Mouse (Mus musculus): ENCODE results near the gene Sec22b. TPM values are rescaled to one million over a fixed set of nuclear protein-coding genes. Genes with fewer than 3 reads are reported as not detected.

The Sec22b gene
- polyA plus RNA-seq, 1 experiment from 2014 or later, result 158 TPM

DNA sequence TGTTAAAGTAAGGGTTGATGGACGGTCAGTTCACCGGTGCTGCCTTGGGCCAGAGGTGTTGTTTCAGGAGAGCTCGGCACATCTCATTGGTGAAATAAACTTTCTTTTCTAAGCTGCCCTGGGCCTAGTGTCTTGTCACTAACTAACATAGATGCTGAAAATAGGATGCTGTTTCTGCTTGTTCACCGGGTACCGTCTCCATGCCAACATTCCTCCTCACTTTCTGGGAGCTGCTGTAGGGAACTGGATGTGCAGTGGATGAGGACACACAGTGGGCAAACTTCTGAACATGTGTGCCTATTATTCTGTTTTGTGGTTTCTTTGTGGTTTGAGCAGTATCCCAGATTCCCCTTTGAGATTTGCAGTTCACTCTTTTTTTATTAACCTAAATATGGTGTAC lies 19.4 kb upstream of the Sec22b start:
- Histone ChIP-seq H3K4me2 (no peak overlapping the region), H3K9me3 (ENCODE audit: low read depth, low read length) (no peaks in the 10 kb centered on the region), H3K27ac (ENCODE audit: low read depth) (no peak overlapping the region), H3K9ac (no peak overlapping the region), H3K36me3 (ENCODE audit: insufficient read depth) (no peaks in the 10 kb centered on the region), H3K27me3 (ENCODE audit: insufficient read depth, low read length) (no peaks in the 10 kb centered on the region), H3K4me3 (ENCODE audit: low read depth, low read length) (no peak overlapping the region), H3K4me1 (ENCODE audit: insufficient read depth) (no peaks in the 10 kb centered on the region)
- 90% methylated on average over 5 of the region's 5 CpGs for WGBS
- no peak for TF ChIP-seq CTCF (IDR thresholded peaks at IDR 0.05; ENCODE audit: low read depth)
- DNase-seq, result no peak
- ATAC-seq (ENCODE audit: insufficient read depth), result no peak

DNA sequence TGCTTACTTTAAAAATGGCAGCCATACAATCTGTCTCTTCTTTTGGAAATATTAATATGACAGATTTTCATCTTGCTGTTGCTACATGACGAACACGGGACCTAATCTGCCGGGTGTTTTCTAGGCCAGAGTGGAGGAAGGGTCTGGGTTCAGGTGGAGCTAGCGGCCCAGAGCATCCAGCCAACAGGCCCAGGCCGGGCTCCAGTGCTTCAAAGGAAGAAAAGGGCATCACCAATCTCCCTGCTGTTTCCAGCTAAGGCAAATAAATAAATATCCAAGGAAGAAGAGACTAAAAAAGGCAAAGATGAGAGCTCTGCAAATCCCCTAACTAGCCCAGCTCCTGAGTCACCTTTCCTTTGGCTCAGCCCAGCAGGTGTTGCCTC lies 13.2 kb upstream of the Sec22b start:
- no peaks in the 10 kb centered on the region for H3K4me1 ChIP-seq (ENCODE audit: insufficient read depth)
- peaks cover 35% of the 10 kb centered on the region for H3K27me3 ChIP-seq (ENCODE audit: insufficient read depth, low read length)
- no peak overlapping the region for H3K27ac ChIP-seq (ENCODE audit: low read depth)
- H3K9me3 ChIP-seq (ENCODE audit: low read depth, low read length), result no peaks in the 10 kb centered on the region
- TF ChIP-seq CTCF (IDR thresholded peaks at IDR 0.05; ENCODE audit: low read depth), result no peak
- no peak overlapping the region for H3K4me3 ChIP-seq (ENCODE audit: low read depth, low read length)
- peak overlapping the region; percentile 69 for H3K4me2 ChIP-seq
- 68% methylated on average over 5 of the region's 5 CpGs for WGBS
- ATAC-seq (ENCODE audit: insufficient read depth) (no peak), DNase-seq (no peak)
- no peaks in the 10 kb centered on the region for H3K36me3 ChIP-seq (ENCODE audit: insufficient read depth)
- H3K9ac ChIP-seq, result no peak overlapping the region

GRCm38 (mm10) chr3:97888168-97888901 lies 12.7 kb upstream of the Sec22b start, which contains the start of gene Pde4dip:
Gene Pde4dip, minus strand, starts transcription at chr3:97888707.
- peaks cover 35% of the 10 kb centered on the region for H3K27me3 ChIP-seq (ENCODE audit: insufficient read depth, low read length)
- ATAC-seq (ENCODE audit: insufficient read depth) (0 out of 2 replicates have a peak, but pooled peaks have one; percentile 17), DNase-seq (peak; percentile 46)

DNA sequence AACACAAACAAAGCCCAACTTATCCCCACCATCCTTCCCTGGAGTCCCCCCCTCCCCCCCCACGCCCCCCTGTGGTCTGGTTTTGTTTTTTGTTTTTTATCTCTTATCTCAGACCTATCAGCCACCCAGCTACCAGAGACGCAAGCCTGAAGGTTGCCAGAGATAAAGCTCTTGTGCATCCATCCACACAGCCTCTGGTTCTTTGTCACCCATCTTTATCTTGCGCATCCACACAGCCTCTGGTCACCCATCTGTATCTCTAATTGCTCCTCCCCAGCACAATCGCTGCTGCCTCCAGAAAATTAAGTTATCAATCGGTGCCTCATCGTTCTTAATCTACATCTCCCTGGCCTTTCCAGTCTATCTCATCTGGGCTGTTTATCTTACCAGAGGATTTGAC lies 10.8 kb upstream of the Sec22b start:
- TF ChIP-seq CTCF (IDR thresholded peaks at IDR 0.05; ENCODE audit: low read depth), result no peak
- no peak for DNase-seq
- WGBS, result 30% methylated on average over 6 of the region's 6 CpGs
- Histone ChIP-seq H3K4me3 (ENCODE audit: low read depth, low read length) (no peak overlapping the region), H3K27me3 (ENCODE audit: insufficient read depth, low read length) (peaks cover 35% of the 10 kb centered on the region), H3K4me1 (ENCODE audit: insufficient read depth) (no peaks in the 10 kb centered on the region), H3K36me3 (ENCODE audit: insufficient read depth) (no peaks in the 10 kb centered on the region), H3K4me2 (no peak overlapping the region), H3K9ac (no peak overlapping the region), H3K9me3 (ENCODE audit: low read depth, low read length) (no peaks in the 10 kb centered on the region), H3K27ac (ENCODE audit: low read depth) (no peak overlapping the region)
- no peak for ATAC-seq (ENCODE audit: insufficient read depth)

More at GRCm38 (mm10) chr3:97888168-97888901, 12.7 kb upstream of the Sec22b start, which contains the start of gene Pde4dip:
- peak within 1 kb of the TSS; percentile 36 for H3K4me3 ChIP-seq (ENCODE audit: low read depth, low read length)
- H3K9me3 ChIP-seq (ENCODE audit: low read depth, low read length), result no peaks in the 10 kb centered on the region
- 1% methylated on average over 44 of the region's 44 CpGs for WGBS
- H3K4me1 ChIP-seq (ENCODE audit: insufficient read depth), result no peaks in the 10 kb centered on the region
- H3K27ac ChIP-seq (ENCODE audit: low read depth), result no peak within 1 kb of the TSS
- H3K9ac ChIP-seq, result peak within 1 kb of the TSS; percentile 23
- peak within 1 kb of the TSS; percentile 69 for H3K4me2 ChIP-seq
- H3K36me3 ChIP-seq (ENCODE audit: insufficient read depth), result no peaks in the 10 kb centered on the region
- no peak for TF ChIP-seq CTCF (IDR thresholded peaks at IDR 0.05; ENCODE audit: low read depth)

GRCm38 (mm10) chr3:97894695-97895094 lies 6.3 kb upstream of the Sec22b start:
- H3K36me3 ChIP-seq (ENCODE audit: insufficient read depth), result no peaks in the 10 kb centered on the region
- H3K9ac ChIP-seq, result no peak overlapping the region
- no peak overlapping the region for H3K27ac ChIP-seq (ENCODE audit: low read depth)
- no peaks in the 10 kb centered on the region for H3K4me1 ChIP-seq (ENCODE audit: insufficient read depth)
- ATAC-seq (ENCODE audit: insufficient read depth) (no peak), DNase-seq (peak; percentile 55)
- TF ChIP-seq CTCF (IDR thresholded peaks at IDR 0.05; ENCODE audit: low read depth), result peak; percentile 66
- H3K27me3 ChIP-seq (ENCODE audit: insufficient read depth, low read length), result peaks cover 13% of the 10 kb centered on the region
- H3K4me2 ChIP-seq, result no peak overlapping the region
- 42% methylated on average over 6 of the region's 6 CpGs for whole genome bisulfite sequencing
- no peaks in the 10 kb centered on the region for H3K9me3 ChIP-seq (ENCODE audit: low read depth, low read length)
- H3K4me3 ChIP-seq (ENCODE audit: low read depth, low read length), result no peak overlapping the region

- Histone ChIP-seq H3K9ac (no peak overlapping the region), H3K4me1 (ENCODE audit: insufficient read depth) (peaks cover 7% of the 10 kb centered on the region), H3K4me3 (ENCODE audit: low read depth, low read length) (no peak overlapping the region), H3K27ac (ENCODE audit: low read depth) (no peak overlapping the region), H3K36me3 (ENCODE audit: insufficient read depth) (no peaks in the 10 kb centered on the region), H3K27me3 (ENCODE audit: insufficient read depth, low read length) (no peaks in the 10 kb centered on the region), H3K9me3 (ENCODE audit: low read depth, low read length) (no peaks in the 10 kb centered on the region), H3K4me2 (no peak overlapping the region)
- WGBS, result 57% methylated on average over 3 of the region's 3 CpGs
- no peak for DNase-seq
- TF ChIP-seq CTCF (IDR thresholded peaks at IDR 0.05; ENCODE audit: low read depth), result no peak
- no peak for ATAC-seq (ENCODE audit: insufficient read depth)
These were observed 2.6 kb upstream of the Sec22b start for GRCm38 (mm10) chr3:97898381-97898780.

DNA sequence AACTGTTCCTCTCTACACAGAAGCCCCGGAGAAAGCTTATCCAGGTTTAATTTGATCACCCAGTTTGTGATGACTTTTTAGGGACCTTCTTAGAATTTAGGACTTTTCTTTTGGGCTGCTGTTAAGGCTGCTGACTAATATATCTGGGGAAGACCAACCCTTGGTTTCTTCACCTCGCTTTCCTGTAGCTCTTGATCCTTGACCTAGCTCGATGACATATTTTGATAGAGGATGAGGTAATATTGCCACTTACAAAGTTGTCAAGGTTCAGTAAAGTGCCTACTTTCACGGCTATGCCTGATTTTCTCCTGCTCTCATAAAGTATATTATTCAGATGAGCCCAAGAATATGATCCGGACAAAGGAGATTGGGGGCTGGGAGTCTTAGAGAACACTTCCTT lies 596 bp downstream of the Sec22b start:
- ATAC-seq (ENCODE audit: insufficient read depth) (no peak), DNase-seq (no peak)
- peak overlapping the region; percentile 83 for H3K4me2 ChIP-seq
- WGBS, result 13% methylated on average over 5 of the region's 5 CpGs
- H3K4me1 ChIP-seq (ENCODE audit: insufficient read depth), result peaks cover 7% of the 10 kb centered on the region
- H3K27ac ChIP-seq (ENCODE audit: low read depth), result peak overlapping the region; percentile 63; the same call in 1 of the 2 replicates
- TF ChIP-seq CTCF (IDR thresholded peaks at IDR 0.05; ENCODE audit: low read depth), result no peak
- peak overlapping the region; percentile 95 for H3K9ac ChIP-seq
- no peaks in the 10 kb centered on the region for H3K9me3 ChIP-seq (ENCODE audit: low read depth, low read length)
- peak overlapping the region; percentile 97 for H3K4me3 ChIP-seq (ENCODE audit: low read depth, low read length)
- no peaks in the 10 kb centered on the region for H3K27me3 ChIP-seq (ENCODE audit: insufficient read depth, low read length)
- 0 out of 2 replicates have a peak, but pooled peaks cover 3% of the 10 kb centered on the region for H3K36me3 ChIP-seq (ENCODE audit: insufficient read depth)

Measured in lung, embryonic 14.5 days (tissue).